Mouse (Mus musculus) embryonic facial prominence, embryonic 11.5 days (tissue): ENCODE measurements at regions not wholly inside any gene's neighbourhood (a gene's known extent, or its start where the extent isn't known, plus 50 kb on each side); places are given as distances from the start of the nearest gene placed in this dataset.

Experiments
- ATAC-seq: fragments of 200-750 bp; cut with Nextera tagmentation; replicated peaks from 2 replicates; pipeline ENCODE4 v1.8.0; 2017; ENCODE audit warnings: low read depth; ENCODE audit not compliant: insufficient number of reproducible peaks, low FRiP score, low TSS enrichment
- DNase-seq: peaks from one replicate; pipeline ENCODE4 v3.0.0-alpha.2; 2015; ENCODE audit warnings: low spot score
- H3K27ac ChIP-seq: fragments of 300-500 bp; sonication (generic); replicated peaks from 2 replicates; pipeline ENCODE4 v1.5.1; 2014; ENCODE audit warnings: mild to moderate bottlenecking, low read depth, low read length, control low read depth
- H3K27me3 ChIP-seq: fragments of 300-500 bp; sonication (generic); 2 replicates; pipeline ENCODE4 v1.6.1; 2014; ENCODE audit warnings: mild to moderate bottlenecking, low read length, moderate library complexity, mixed read lengths; ENCODE audit not compliant: control insufficient read depth, insufficient read depth
- H3K36me3 ChIP-seq: fragments of 300-500 bp; sonication (generic); replicated peaks from 2 replicates; pipeline ENCODE4 v1.6.1; 2014; ENCODE audit warnings: low read depth, mild to moderate bottlenecking, low read length, moderate library complexity, mixed read lengths; ENCODE audit not compliant: control insufficient read depth, insufficient read depth
- H3K4me1 ChIP-seq: fragments of 300-500 bp; sonication (generic); 2 replicates; pipeline ENCODE4 v1.6.1; 2014; ENCODE audit warnings: low read length, mixed read lengths; ENCODE audit not compliant: control insufficient read depth, insufficient read depth
- H3K4me2 ChIP-seq: fragments of 300-500 bp; sonication (generic); 2 replicates; pipeline ENCODE4 v1.6.1; 2014; ENCODE audit warnings: low read depth, mild to moderate bottlenecking, control low read depth, low read length, moderate library complexity
- H3K4me3 ChIP-seq: fragments of 300-500 bp; sonication (generic); 2 replicates; pipeline ENCODE4 v1.5.1; 2014; ENCODE audit warnings: low read depth, low read length, control low read depth
- H3K9ac ChIP-seq: fragments of 300-500 bp; sonication (generic); replicated peaks from 2 replicates; pipeline ENCODE4 v1.6.1; 2014; ENCODE audit warnings: mild to moderate bottlenecking, control low read depth, low read length
- H3K9me3 ChIP-seq: fragments of 300-500 bp; sonication (generic); replicated peaks from 2 replicates; pipeline ENCODE4 v1.6.1; 2016; ENCODE audit warnings: mild to moderate bottlenecking, low read length, inconsistent platforms, mixed read lengths; ENCODE audit not compliant: control insufficient read depth
- WGBS: fragments of 180-500 bp; shearing (Covaris S2); extraction: QIAGEN DNeasy Blood & Tissue Kit; methylation state at CpG from one replicate; pipeline ENCODE4 v1.1.7; 2014; 5-methylcytosine and 5-hydroxymethylcytosine counted together

DNA sequence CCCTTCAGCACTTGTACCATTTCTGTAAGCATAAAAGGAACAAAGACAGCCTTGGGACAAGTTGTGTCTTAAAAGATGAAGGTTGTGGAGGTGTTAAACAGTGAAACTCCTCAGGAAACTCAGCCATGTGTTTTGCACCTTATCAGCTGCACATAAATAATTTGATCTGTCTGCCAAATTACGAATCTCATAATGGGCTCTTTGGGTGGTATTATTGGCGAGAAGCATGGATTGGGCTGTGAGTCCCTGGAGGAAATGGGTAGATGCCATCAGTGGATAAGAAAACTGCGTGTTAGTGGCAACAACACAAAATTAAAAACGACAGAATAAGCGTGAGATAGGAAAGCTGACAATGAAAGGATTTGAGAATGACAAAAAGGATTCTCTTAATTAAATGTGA, 165.4 kb upstream of the Clec14a start:
- Histone ChIP-seq H3K36me3 (no peaks in the 10 kb centered on the region), H3K4me1 (no peaks in the 10 kb centered on the region), H3K9ac (no peak overlapping the region), H3K27me3 (no peaks in the 10 kb centered on the region), H3K9me3 (no peaks in the 10 kb centered on the region), H3K4me3 (no peak overlapping the region), H3K27ac (no peak overlapping the region), H3K4me2 (no peak overlapping the region)
- WGBS: 76% methylated on average over 5 of the region's 5 CpGs
- ATAC-seq (no peak), DNase-seq (no peak)

DNA sequence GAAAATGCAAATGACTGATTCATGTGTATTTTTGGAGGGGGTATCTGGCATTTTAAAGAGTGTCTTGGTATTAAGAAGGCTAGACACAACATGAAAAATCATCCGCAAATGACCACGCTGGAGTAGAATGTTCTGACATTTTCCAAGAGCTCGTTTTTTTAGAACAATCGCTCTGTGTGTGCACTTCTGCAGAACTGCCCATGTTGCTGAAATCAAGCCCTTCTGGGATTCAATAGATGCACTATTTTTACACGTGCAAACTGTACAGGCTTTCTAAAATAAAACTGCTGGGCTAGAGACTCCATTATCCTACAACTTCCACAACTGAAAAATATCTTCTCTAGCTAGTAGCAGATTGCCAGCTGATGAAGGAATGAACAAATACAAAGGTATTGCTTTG, 160.8 kb upstream of the Clec14a start:
- WGBS: 84% methylated on average over 5 of the region's 5 CpGs

DNA sequence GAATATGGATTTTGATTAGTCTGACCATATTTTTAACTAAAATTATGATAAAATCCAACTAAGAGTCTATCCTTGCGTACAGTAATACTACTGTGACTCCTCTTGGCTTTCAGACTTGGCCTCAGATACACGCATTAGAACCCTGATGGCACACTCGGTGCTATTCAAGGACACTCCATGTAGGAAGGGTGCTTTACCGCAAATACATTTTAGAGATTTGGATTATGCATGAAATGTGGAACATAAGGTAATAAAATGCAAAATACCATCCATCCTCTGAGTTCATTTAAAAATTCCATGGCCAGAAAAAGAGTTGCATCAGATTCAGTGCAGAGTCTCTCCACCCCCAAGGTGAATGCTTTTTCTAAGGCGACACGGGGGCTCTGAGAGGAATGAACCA, 157.7 kb upstream of the Clec14a start:
- no peaks in the 10 kb centered on the region for H3K27me3 ChIP-seq
- H3K4me2 ChIP-seq: no peak overlapping the region
- no peak overlapping the region for H3K4me3 ChIP-seq
- no peak overlapping the region for H3K27ac ChIP-seq
- ATAC-seq (no peak), DNase-seq (no peak)
- 93% methylated on average over 6 of the region's 6 CpGs for WGBS
- no peaks in the 10 kb centered on the region for H3K4me1 ChIP-seq
- H3K9ac ChIP-seq: no peak overlapping the region
- H3K36me3 ChIP-seq: no peaks in the 10 kb centered on the region
- no peaks in the 10 kb centered on the region for H3K9me3 ChIP-seq

More for the DNA sequence above, 160.8 kb upstream of the Clec14a start:
- Histone ChIP-seq H3K36me3 (no peaks in the 10 kb centered on the region), H3K9me3 (no peaks in the 10 kb centered on the region), H3K4me2 (no peak overlapping the region), H3K4me1 (no peaks in the 10 kb centered on the region), H3K9ac (no peak overlapping the region), H3K27ac (no peak overlapping the region), H3K27me3 (no peaks in the 10 kb centered on the region), H3K4me3 (no peak overlapping the region)
- DNase-seq (no peak), ATAC-seq (no peak)

DNA sequence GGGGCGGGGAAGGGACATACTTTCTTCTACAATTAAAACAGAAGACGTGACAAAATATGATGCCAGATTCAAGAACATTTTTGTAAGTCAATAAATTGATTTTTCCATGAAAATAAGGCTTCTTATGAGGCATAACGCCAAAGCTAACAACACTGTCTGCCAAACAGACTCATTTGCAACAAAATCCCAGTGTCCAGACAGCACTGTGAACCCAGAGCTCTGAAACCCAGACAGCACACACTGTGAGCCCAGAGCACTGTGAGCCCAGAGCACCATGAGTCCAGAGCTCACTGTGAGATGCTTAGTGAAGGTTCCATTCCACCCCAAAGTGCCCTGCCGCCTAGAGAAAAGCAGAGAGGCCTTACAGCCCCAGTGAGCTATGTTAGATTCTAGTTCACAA, 156.9 kb upstream of the Clec14a start:
- H3K27me3 ChIP-seq: no peaks in the 10 kb centered on the region
- no peaks in the 10 kb centered on the region for H3K4me1 ChIP-seq
- H3K27ac ChIP-seq: no peak overlapping the region
- H3K36me3 ChIP-seq: no peaks in the 10 kb centered on the region
- H3K4me2 ChIP-seq: no peak overlapping the region
- 81% methylated on average over 4 of the region's 4 CpGs for WGBS
- no peak overlapping the region for H3K4me3 ChIP-seq
- no peak for DNase-seq
- H3K9ac ChIP-seq: no peak overlapping the region
- H3K9me3 ChIP-seq: no peaks in the 10 kb centered on the region
- no peak for ATAC-seq

DNA sequence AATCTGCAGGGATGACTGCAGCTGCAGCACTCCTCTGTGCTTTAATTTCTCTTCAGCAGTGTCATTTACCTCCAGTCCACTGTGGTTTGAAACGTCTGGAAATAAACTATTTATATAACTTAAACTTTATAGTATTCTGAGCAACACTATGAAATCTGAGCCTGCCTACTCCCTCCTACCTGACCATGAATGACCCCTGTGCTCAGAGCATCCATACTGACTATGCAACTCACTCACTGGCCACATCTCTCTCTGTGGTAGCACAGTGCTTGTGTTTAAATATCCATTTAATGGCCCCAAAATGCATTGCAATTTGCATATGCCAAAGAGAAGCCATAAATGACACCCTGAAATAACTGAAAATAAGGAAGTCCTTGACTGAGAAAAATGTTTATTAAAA, 154.5 kb upstream of the Clec14a start:
- Histone ChIP-seq H3K4me3 (no peak overlapping the region), H3K36me3 (no peaks in the 10 kb centered on the region), H3K9me3 (no peaks in the 10 kb centered on the region), H3K27me3 (no peaks in the 10 kb centered on the region), H3K4me2 (no peak overlapping the region), H3K9ac (no peak overlapping the region), H3K27ac (no peak overlapping the region), H3K4me1 (no peaks in the 10 kb centered on the region)
- WGBS: 27% methylated on average over 1 of the region's 1 CpGs
- ATAC-seq: no peak
- DNase-seq: no peak

DNA sequence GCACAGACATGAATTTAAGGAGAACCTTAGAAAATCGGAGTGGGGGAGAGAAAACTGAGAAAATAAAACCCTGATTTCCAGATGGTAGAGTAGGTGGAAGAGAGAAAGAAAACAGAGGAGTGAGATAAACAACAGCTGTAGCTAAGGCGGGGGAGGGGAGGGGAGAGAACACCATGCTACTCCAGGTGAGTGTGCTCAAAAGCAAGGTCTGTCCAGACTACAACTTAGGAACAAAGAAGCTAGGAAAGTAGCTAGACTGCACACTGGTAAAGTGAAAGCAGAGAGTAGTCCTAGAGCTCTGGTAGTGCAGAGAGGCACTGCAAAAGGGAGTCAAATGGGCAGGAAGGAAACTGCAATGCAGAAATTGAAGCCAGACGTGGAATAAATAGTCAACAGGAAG, 132.8 kb upstream of the Clec14a start:
- Histone ChIP-seq H3K27me3 (no peaks in the 10 kb centered on the region), H3K9me3 (no peaks in the 10 kb centered on the region), H3K4me3 (no peak overlapping the region), H3K36me3 (no peaks in the 10 kb centered on the region), H3K4me2 (no peak overlapping the region), H3K9ac (no peak overlapping the region), H3K27ac (no peak overlapping the region), H3K4me1 (no peaks in the 10 kb centered on the region)
- DNase-seq (peak; percentile 25), ATAC-seq (no peak)
- 60% methylated on average over 3 of the region's 3 CpGs for WGBS

DNA sequence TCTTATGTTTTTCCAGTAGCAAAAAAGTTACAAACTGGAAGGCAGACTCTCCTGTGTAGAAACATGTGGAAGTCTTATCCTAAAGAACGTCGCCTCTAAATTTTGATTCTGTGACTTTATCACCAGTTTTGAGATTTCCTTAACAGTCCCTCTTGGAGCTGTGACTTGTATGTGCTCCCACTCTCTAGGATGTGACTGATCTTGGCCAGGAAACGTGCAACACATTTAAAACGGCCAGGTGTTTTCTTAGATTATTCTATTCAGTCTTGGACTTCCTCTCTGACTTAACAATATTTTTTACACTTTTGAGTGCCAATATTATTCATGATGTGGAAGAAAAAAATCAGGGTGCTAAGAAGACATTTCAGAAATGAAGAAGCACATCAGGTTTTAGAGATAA, 91.2 kb upstream of the Clec14a start:
- 91% methylated on average over 4 of the region's 4 CpGs for WGBS
- no peak overlapping the region for H3K9ac ChIP-seq

DNA sequence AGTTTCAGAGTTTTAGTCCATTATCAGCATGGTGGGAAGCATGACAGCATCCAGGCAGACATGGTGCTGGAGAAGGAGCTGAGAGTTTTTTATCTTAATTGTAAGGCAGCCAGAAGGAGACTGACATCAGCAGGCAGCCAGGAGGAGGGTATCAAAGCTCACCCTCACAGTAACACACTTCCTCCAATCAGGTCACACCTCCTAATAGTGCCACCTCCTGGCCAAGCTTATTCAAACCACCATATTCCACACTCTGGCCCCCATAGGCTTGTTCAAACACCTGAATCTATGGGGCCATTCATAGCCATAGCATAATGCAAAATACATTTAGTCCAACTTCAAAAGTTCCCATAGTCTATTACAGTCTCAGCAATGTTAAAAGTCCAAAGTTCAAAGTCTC, 65.1 kb upstream of the Clec14a start:
- Histone ChIP-seq H3K27ac (no peak overlapping the region), H3K27me3 (no peaks in the 10 kb centered on the region), H3K36me3 (no peaks in the 10 kb centered on the region), H3K9ac (no peak overlapping the region), H3K4me2 (no peak overlapping the region), H3K9me3 (no peaks in the 10 kb centered on the region), H3K4me3 (no peak overlapping the region), H3K4me1 (no peaks in the 10 kb centered on the region)
- ATAC-seq (no peak), DNase-seq (no peak)

More for the DNA sequence above, 91.2 kb upstream of the Clec14a start:
- H3K27me3 ChIP-seq: no peaks in the 10 kb centered on the region
- H3K4me2 ChIP-seq: no peak overlapping the region
- H3K4me3 ChIP-seq: no peak overlapping the region
- DNase-seq: no peak
- H3K9me3 ChIP-seq: no peaks in the 10 kb centered on the region
- no peaks in the 10 kb centered on the region for H3K36me3 ChIP-seq
- no peak overlapping the region for H3K27ac ChIP-seq
- H3K4me1 ChIP-seq: no peaks in the 10 kb centered on the region
- no peak for ATAC-seq

DNA sequence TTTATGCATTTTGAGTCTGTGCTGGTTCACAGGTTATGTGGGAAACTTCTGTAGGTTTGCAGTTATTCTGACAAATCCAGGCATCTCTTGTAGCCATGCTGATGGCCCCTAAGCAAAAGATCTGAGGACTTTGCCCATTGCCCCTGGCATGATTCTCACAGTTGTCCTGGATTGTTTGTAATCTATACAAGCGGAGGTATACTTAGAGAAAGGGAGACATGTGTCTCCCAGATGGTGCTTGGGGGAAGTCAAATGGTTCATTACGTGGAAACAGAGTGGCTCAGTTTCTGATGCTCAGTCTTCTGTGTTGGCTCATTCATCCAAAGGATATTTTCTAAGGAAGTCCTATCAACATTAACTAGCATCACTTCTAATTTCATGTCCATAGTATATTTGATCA, 60.8 kb upstream of the Clec14a start:
- Histone ChIP-seq H3K9me3 (no peaks in the 10 kb centered on the region), H3K27me3 (no peaks in the 10 kb centered on the region), H3K4me2 (no peak overlapping the region), H3K9ac (no peak overlapping the region), H3K4me3 (no peak overlapping the region), H3K27ac (no peak overlapping the region), H3K36me3 (no peaks in the 10 kb centered on the region), H3K4me1 (no peaks in the 10 kb centered on the region)
- DNase-seq: peak; percentile 66
- ATAC-seq: no peak
- WGBS: 42% methylated on average over 2 of the region's 2 CpGs
